Mouse (Mus musculus) hematopoietic stem cell, adult 5-6 weeks (primary cell): ENCODE measurements around the gene Fbxo28. TPM values are rescaled to one million over a fixed set of nuclear protein-coding genes. Genes with fewer than 3 reads are reported as not detected.
"Not testable (repeated sequence)": the region's sequence is repeated elsewhere in the genome, so short reads cannot be mapped to it uniquely, and the experiment has no call there.

Experiments
- ATAC-seq, 2 experiments: fragments of 125-278 bp in 1 of 2; replicated peaks in 1 of 2; 2 replicates each; pipeline ENCODE4 v1.8.0; 2016 to 2017; ENCODE audit warnings: inconsistent platforms in 2 of 2, mild to moderate bottlenecking in 2 of 2, moderate number of reproducible peaks in 2 of 2, low read depth in 1 of 2, moderate TSS enrichment in 1 of 2; ENCODE audit not compliant: low FRiP score in 2 of 2, poor library complexity in 2 of 2, severe bottlenecking in 2 of 2, insufficient read depth in 1 of 2, low TSS enrichment in 1 of 2
- total RNA-seq: library from RNA; stranded (forward); fragments of 172-1452, 232-1000 nt; gene quantifications from 2 replicates; pipeline ENCODE4 v1.2.3, GENCODE M21; 2017

The Fbxo28 gene
- total RNA-seq, 1 experiment from 2014 or later: 20.3 TPM

- no peak for ATAC-seq
Observed at GRCm38 (mm10) chr1:182302176-182302870, 39.1 kb downstream of the Fbxo28 start.

GRCm38 (mm10) chr1:182297821-182298220 is 43.6 kb downstream of the Fbxo28 start:
- no peak for ATAC-seq

GRCm38 (mm10) chr1:182297246-182297645 is 44.2 kb downstream of the Fbxo28 start:
- ATAC-seq: no peak

- ATAC-seq: no peak
Observed at GRCm38 (mm10) chr1:182296816-182297215, 44.6 kb downstream of the Fbxo28 start.

GRCm38 (mm10) chr1:182296141-182296540 is 45.3 kb downstream of the Fbxo28 start:
- ATAC-seq: no peak

GRCm38 (mm10) chr1:182292291-182292690 is 49.1 kb downstream of the Fbxo28 start:
- no peak for ATAC-seq

GRCm38 (mm10) chr1:182290741-182291140 is 50.7 kb downstream of the Fbxo28 start:
- ATAC-seq: not testable (repeated sequence)

GRCm38 (mm10) chr1:182289781-182290180 is 51.6 kb downstream of the Fbxo28 start:
- no peak for ATAC-seq

GRCm38 (mm10) chr1:182288601-182289000 is 52.8 kb downstream of the Fbxo28 start:
- no peak for ATAC-seq

- peak in 1 of 2 experiments; percentile 61; a peak in 1 of 4 replicates for ATAC-seq
Observed at GRCm38 (mm10) chr1:182287781-182288180, 53.6 kb downstream of the Fbxo28 start.

- no peak for ATAC-seq
Observed at GRCm38 (mm10) chr1:182284795-182285194, 56.6 kb downstream of the Fbxo28 start.

GRCm38 (mm10) chr1:182283231-182283630 is 58.2 kb downstream of the Fbxo28 start:
- peak; percentile 12 to 37; a peak in 2 of 4 replicates for ATAC-seq

GRCm38 (mm10) chr1:182282091-182283075 is 59.0 kb downstream of the Fbxo28 start, which contains the start of gene Degs1:
Gene Degs1, minus strand, starts transcription at chr1:182282804.
- ATAC-seq: peak; percentile 80 to 84

- 0 out of 4 replicates have a peak, but pooled peaks have one; percentile 28 to 33 for ATAC-seq
Observed at GRCm38 (mm10) chr1:182281251-182281711, 60.1 kb downstream of the Fbxo28 start.

GRCm38 (mm10) chr1:182280577-182280976 is 60.9 kb downstream of the Fbxo28 start:
- no peak for ATAC-seq

- ATAC-seq: no peak
Observed at GRCm38 (mm10) chr1:182280046-182280445, 61.4 kb downstream of the Fbxo28 start.

GRCm38 (mm10) chr1:182279436-182279835 is 62.0 kb downstream of the Fbxo28 start:
- ATAC-seq: no peak

GRCm38 (mm10) chr1:182275109-182275508 is 66.3 kb downstream of the Fbxo28 start:
- no peak for ATAC-seq
